Mouse (Mus musculus): ENCODE data around the gene Gcnt1.

- no peak for TF ChIP-seq POLR2A (IDR thresholded peaks at IDR 0.05; ENCODE audit: low read depth, low read length)
- no peak for TF ChIP-seq CTCF (conservative IDR thresholded peaks at IDR 0.05; ENCODE audit: insufficient read depth, insufficient read length, low read depth, low read length)
These were observed 56.2 kb downstream of the Gcnt1 start for GRCm38 (mm10) chr19:17316311-17317003.

All from kidney, adult 2 months (tissue).